Mouse (Mus musculus) c-Kit-positive CD71-positive TER-119-negative erythroid progenitor cells, embryonic 14.5 days (primary cell): Measurements from ENCODE around the gene Krt71.

ENCODE experiments used
- DNase-seq: peaks from one replicate; pipeline ENCODE4 v3.0.0-alpha.2; 2013; ENCODE audit warnings: low read depth

The Krt71 gene

GRCm38 (mm10) chr15:101688161-101688560 is 54.7 kb downstream of the Krt71 start:
- DNase-seq = no peak
